Mouse (Mus musculus) urinary bladder, adult 2 months (tissue): ENCODE results near the gene Dab1. TPM values are rescaled to one million over a fixed set of nuclear protein-coding genes. Genes with fewer than 3 reads are reported as not detected.

Source experiments
- DNase-seq: peaks from one replicate; pipeline ENCODE4 v3.0.0; 2022; ENCODE audit warnings: low spot score
- polyA plus RNA-seq: library from polyadenylated mRNA; depleted of rRNA; stranded (reverse); fragments of >200 nt; gene quantifications from 2 replicates; pipeline ENCODE4 v1.2.3, GENCODE M21; 2012

The Dab1 gene
- polyA plus RNA-seq, 1 experiment: 2.6 TPM

GRCm38 (mm10) chr4:104669406-104669805, 1050.2 kb downstream of the Dab1 start:
- no peak for DNase-seq

- DNase-seq: no peak
These were observed 1051.6 kb downstream of the Dab1 start for GRCm38 (mm10) chr4:104670741-104671140.

DNA sequence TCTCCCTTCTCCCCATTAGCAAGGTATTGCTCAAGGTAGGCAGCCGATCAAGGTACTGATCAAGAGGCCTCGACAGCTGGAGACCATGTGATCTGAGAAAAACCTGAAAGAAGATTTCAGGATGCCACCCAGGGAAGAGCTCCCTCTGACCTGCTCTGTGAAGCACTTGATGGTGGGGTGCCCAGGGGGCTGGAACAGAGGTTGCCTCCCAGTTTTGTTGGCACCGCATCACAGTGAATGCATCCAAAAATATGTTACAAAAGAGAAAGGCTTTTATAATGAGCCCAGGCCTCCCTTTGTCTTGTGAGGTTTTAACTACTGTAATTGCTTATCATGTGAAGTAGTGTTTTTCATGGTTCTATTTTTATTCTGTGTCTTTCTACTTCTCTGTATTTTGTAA, 1054.2 kb downstream of the Dab1 start:
- DNase-seq: no peak

- DNase-seq: no peak
These were observed 1055.5 kb downstream of the Dab1 start for GRCm38 (mm10) chr4:104674706-104675105.

DNA sequence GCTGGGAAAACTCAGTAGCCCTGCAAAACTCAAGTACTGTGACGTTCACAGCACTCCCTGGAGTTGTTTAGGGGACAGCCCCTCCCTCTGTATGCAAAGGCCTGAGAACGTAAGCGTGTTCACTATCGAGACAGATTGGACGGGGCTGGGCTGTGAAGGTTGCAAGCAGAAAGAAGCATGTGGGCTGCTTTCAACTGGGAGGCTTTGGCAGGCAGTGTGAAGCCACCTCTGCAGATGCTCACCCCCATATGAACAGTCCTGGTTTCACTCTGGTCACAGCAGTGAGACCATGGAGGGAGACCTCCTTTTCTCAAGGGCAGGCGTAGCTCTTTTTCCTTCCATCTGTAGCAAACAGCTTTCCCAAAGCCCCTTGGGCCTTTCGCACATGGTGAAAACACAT, 1059.1 kb downstream of the Dab1 start:
- DNase-seq: no peak

DNA sequence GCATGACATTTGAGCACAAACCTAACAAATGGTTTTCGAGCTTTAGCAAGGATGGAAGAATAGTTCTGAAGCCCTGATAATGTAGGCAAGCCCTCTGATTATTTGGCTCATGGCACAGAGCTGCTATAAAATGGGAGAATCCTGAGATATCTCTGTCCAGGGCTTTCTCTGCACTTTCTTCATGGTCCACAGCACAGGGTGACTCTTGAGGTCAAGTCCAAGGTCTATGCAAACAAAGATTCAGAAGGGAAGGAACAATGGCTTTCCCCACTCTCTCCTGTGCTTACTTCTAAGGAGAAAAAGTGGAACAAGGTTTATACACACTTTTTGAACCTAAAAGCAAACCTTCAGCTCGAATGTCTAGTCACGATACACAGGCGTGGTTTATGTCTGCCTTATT, 1061.3 kb downstream of the Dab1 start:
- no peak for DNase-seq

GRCm38 (mm10) chr4:104686137-104686809, 1067.1 kb downstream of the Dab1 start:
- no peak for DNase-seq

DNA sequence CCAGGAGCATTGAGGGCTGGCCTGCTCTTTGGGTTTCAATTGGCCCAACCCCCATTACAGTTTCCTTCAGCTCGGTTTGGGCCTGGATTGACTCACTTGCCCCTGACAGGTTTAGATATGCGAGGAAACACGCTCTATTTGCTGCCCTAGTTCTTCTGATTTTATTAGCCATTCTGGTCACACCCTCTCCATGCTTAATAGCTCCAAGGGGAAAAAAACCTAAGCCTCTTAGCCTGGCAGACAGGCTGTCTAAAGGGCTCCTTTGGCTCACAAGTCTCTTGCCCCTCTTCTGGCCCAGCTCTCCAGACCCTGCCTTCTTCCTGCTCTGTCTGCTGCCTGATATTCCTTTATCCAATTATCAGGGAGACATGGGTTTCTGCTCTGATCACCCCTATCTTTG, 1069.9 kb downstream of the Dab1 start:
- no peak for DNase-seq

DNA sequence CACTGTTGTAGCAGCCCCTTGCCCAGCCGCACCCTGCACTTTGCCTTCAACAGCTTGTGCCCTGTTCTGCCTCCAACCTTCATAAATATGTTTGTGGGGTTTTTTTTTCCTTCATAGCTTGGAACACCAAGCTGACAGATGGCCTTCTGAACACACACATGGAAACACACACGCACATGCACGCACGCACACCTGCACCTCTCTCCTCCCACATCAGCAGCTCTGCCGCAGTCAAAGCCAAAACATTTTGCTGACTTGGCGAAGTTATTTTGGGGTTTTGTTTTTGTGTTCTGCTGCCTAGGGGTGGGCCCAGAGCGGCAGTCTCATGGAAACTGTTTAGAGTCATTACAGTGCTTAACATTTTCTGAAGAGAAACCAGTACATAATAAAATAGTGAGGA, 1071.9 kb downstream of the Dab1 start:
- DNase-seq: no peak

DNA sequence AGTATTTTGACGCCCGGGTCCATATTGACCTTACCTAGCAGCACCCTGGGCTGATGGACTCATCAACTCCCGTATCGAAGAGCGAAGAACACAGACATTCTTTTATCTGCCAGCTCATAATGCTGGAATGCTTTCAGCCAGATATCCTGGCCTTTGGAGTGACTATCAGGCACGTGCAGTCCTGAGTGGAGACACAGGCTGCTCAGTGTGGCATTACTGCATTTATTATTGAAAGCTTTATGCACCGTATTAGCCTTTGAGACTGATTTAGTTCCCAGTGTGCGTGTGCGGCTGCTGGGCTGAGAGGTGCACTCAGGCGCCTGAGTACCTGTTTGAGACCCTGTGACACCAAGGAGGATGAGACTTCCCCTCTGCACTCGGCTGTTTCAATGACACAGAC, 1075.0 kb downstream of the Dab1 start:
- DNase-seq: no peak

DNA sequence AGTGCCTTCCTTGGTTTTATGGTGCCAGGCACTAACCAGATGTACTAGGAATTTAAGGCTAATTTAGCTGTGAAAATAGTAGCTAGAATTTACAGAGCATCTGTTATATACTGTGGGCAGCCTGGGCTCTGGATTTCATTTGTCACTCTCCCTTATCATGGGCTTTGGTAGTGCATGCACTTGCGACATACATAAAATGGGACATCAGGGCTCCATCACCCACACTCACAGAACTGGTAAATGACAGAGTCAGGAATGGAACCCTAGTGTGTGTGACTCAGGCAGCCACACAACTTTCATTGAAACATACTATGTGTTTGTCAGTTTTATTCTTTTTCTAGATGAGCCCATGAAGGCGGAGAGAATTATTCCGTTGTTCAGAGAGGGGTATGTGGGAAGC, 1077.4 kb downstream of the Dab1 start:
- DNase-seq: no peak

- no peak for DNase-seq
These were observed 1078.5 kb downstream of the Dab1 start for GRCm38 (mm10) chr4:104697703-104698102.

- DNase-seq: no peak
These were observed 1086.8 kb downstream of the Dab1 start for GRCm38 (mm10) chr4:104705664-104706645.

DNA sequence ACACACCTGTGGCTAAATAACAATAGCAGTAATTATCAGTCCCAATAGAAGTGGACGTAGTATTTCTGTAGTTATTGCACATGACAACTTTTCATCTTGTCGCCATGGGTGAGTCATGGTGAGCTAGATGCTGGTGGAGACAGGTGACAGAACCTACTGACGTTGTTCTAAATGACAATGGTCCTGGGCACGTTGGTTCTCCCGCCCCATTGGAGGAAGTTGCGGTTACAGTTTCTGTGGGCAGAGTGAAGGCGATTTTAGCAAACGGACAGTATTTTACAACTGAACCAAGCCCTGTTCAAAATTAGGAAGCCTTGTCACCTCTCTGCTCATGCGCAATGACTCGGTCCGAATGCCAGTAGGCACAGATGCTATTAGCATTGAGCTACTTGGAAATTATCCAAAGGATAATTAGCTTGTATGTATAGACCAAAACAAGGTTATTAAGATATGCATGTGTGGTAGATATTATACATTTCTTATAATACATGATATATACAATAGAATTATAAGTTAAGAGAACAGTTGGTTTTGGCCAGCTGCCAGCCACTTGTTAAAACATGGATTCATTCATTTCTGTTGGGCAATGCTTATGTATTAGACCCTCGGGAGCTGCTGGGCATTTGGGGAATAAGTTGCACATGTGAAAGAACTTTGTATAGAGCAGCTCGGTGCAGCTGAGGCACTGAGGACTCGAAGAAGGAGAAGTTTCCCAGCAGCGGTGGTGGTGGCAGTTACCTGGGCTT, 1093.4 kb downstream of the Dab1 start:
- DNase-seq: no peak

DNA sequence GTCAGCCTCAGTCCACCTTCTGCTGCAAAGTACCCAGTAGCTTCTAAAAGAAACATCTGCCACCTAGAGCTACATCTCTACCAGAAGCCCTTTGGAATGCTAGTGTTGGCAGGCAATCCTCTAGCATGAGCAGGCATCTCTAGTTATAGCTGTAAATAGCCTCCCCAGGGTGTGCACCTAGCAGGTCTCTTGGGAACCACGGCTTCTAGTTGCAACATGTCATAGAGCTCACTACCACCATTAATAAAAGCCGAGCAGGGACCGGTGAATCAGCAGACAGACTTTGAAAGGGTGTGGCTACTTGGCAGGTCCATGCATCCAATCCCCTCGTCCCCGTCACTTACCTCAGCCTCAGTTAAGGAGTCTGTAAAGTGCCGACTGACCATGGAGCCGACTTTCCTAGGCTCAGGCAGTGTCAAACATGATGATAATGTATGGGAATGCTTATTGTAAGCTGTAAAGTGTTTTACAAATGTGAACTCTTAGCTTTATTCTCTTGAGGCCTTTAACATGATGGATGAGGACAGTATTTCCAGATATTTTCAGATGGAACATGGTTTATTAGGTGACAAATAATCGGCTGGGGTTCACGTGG, 1095.9 kb downstream of the Dab1 start:
- no peak for DNase-seq

- no peak for DNase-seq
These were observed 1096.7 kb downstream of the Dab1 start for GRCm38 (mm10) chr4:104715857-104716256.

DNA sequence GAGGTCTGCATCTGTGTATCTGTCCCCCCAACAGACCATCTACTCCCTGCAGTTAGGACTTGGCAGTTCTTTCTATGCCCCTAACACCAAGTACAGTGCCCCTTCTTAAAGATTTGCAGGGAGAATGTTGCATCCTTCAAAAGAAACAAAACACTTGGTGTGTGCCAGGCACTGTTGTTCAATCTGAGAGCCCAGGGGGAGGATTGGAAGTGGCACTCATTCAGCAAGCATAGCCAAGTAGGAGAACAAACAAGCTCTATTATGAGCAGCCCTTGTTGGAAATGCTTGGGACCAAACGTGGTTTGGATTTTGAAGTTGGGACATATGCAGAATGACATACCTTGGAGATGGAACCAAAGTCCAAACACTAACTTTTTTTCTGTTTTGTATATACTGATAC, 1097.3 kb downstream of the Dab1 start:
- DNase-seq: no peak

- DNase-seq: no peak
These were observed 1100.0 kb downstream of the Dab1 start for GRCm38 (mm10) chr4:104718973-104719795.

DNA sequence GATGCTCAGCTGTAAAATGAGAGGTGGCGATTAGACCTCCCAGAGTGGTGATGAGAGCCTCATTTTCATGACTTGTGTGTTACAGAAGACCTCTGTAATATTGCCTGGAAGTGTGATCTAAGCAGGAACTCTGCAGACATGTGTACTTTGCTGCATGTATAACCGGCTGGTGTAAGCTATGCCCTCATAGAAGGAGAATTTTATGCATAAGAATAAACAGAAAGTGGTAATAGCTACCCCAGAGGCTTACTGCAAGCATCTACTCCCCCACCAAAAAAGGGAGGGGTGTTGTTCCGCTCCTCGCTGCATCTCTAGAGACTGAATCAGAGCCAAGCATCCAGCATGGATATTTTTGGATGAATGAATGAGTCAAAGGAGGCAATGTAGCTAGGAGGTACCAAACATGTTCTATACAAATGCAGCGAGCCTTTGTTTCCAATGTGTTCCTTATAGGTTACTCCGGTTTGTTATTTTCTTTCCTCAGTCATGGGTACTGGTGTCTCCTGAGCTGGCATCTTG, 1104.4 kb downstream of the Dab1 start:
- DNase-seq: no peak

DNA sequence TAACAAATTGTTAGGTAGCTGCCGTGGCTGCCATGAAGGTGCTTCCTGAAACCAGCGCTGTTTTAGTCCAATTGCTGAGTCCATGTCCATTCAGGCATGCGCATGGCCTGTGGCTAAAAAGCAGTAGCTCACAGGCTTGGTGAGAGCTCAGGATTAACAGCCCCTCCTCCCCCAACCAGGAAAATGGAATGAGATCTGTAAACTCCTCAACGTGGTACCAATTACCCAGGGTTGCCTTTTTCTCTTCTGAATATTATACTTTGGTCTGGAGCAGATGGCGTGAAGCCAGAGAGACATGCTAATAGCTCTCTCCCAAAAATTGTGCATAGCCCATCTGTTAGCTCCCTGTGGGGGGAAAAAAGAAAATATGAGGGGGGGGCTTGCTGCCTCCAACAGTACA, 1105.1 kb downstream of the Dab1 start:
- no peak for DNase-seq

- DNase-seq: no peak
These were observed 1106.5 kb downstream of the Dab1 start for GRCm38 (mm10) chr4:104725673-104726072.
